Mouse (Mus musculus): ENCODE measurements around the gene Dusp9.

Dusp9 gene

GRCm38 (mm10) chrX:73663143-73663542, 23.9 kb downstream of the Dusp9 start:
- no peak for DNase-seq (ENCODE audit: inconsistent ontology term)

GRCm38 (mm10) chrX:73672031-73672431, 32.8 kb downstream of the Dusp9 start:
- peak; percentile 61 for DNase-seq (ENCODE audit: inconsistent ontology term)

GRCm38 (mm10) chrX:73672879-73673618, 33.8 kb downstream of the Dusp9 start, which contains the start of gene Slc6a8:
Gene Slc6a8, plus strand, starts transcription at chrX:73673150.
- DNase-seq (ENCODE audit: inconsistent ontology term) = peak; percentile 79

- DNase-seq (ENCODE audit: inconsistent ontology term) = no peak
Observed at GRCm38 (mm10) chrX:73673619-73673967, 34.4 kb downstream of the Dusp9 start.

- DNase-seq (ENCODE audit: inconsistent ontology term) = peak; percentile 48
Observed at GRCm38 (mm10) chrX:73673968-73674661, 34.9 kb downstream of the Dusp9 start.

GRCm38 (mm10) chrX:73675231-73675630, 36.0 kb downstream of the Dusp9 start:
- no peak for DNase-seq (ENCODE audit: inconsistent ontology term)

GRCm38 (mm10) chrX:73676668-73677067, 37.4 kb downstream of the Dusp9 start:
- no peak for DNase-seq (ENCODE audit: inconsistent ontology term)

- no peak for DNase-seq (ENCODE audit: inconsistent ontology term)
Observed at GRCm38 (mm10) chrX:73684156-73684555, 44.9 kb downstream of the Dusp9 start.

GRCm38 (mm10) chrX:73684978-73685377, 45.8 kb downstream of the Dusp9 start:
- no peak for DNase-seq (ENCODE audit: inconsistent ontology term)

GRCm38 (mm10) chrX:73685629-73686028, 46.4 kb downstream of the Dusp9 start:
- DNase-seq (ENCODE audit: inconsistent ontology term) = peak; percentile 70

- peak; percentile 34 for DNase-seq (ENCODE audit: inconsistent ontology term)
Observed at GRCm38 (mm10) chrX:73690917-73691629, 51.9 kb downstream of the Dusp9 start.

All from Muller cell, postnatal 12 days (primary cell).